Mouse (Mus musculus) thymus, adult 2 months (tissue): ENCODE data around the gene Pigq. TPM values are rescaled to one million over a fixed set of nuclear protein-coding genes. Genes with fewer than 3 reads are reported as not detected.

Experiments used
- DNase-seq: peaks from one replicate; pipeline ENCODE4 v3.0.0; 2021
- H3K27ac ChIP-seq: fragments of 200-500 bp; 2 replicates; pipeline ENCODE4 v1.5.1; 2012; ENCODE audit warnings: low read length, control low read depth; ENCODE audit not compliant: control insufficient read depth, insufficient read depth
- H3K27me3 ChIP-seq: fragments of 200-500 bp; 2 replicates; pipeline ENCODE4 v1.6.1; 2012; ENCODE audit warnings: mild to moderate bottlenecking, low read length, moderate library complexity, mixed read lengths; ENCODE audit not compliant: control insufficient read depth, insufficient read depth
- H3K36me3 ChIP-seq: fragments of 200-500 bp; 2 replicates; pipeline ENCODE4 v1.6.1; 2012; ENCODE audit warnings: mild to moderate bottlenecking, low read length, moderate library complexity; ENCODE audit not compliant: control insufficient read depth, insufficient read depth
- H3K4me1 ChIP-seq: fragments of 200-500 bp; replicated peaks from 2 replicates; pipeline ENCODE4 v1.6.1; 2012; ENCODE audit warnings: low read length; ENCODE audit not compliant: control insufficient read depth, insufficient read depth
- H3K4me3 ChIP-seq: fragments of 200-500 bp; 2 replicates; pipeline ENCODE4 v1.5.1; 2012; ENCODE audit warnings: mild to moderate bottlenecking, low read length, control low read depth, moderate library complexity; ENCODE audit not compliant: control insufficient read depth, insufficient read depth
- CTCF ChIP-seq: fragments of 200-500 bp; IDR thresholded peaks from 2 replicates; pipeline ENCODE4 v1.5.1; 2012; ENCODE audit warnings: mild to moderate bottlenecking, control low read depth, low read length, moderate library complexity, borderline replicate concordance; ENCODE audit not compliant: control insufficient read depth, poor library complexity, insufficient read depth; ENCODE audit errors: extremely low read depth
- POLR2A ChIP-seq: fragments of 200-500 bp; IDR thresholded peaks from 2 replicates; pipeline ENCODE4 v1.6.1; 2012; ENCODE audit warnings: mild to moderate bottlenecking, low read length, control low read depth, moderate library complexity; ENCODE audit not compliant: control insufficient read depth, poor library complexity, insufficient read depth; ENCODE audit errors: extremely low read depth
- WGBS: fragments of 180-500 bp; shearing (Covaris S2); methylation state at CpG from one replicate; pipeline ENCODE4 v1.1.7; 2018; 5-methylcytosine and 5-hydroxymethylcytosine counted together
- polyA plus RNA-seq: library from polyadenylated mRNA; depleted of rRNA; stranded (reverse); fragments of >200 nt; gene quantifications from 2 replicates; pipeline ENCODE4 v1.2.3, GENCODE M21; 2012

Gene Pigq
- polyA plus RNA-seq, 1 experiment = 133 TPM

DNA sequence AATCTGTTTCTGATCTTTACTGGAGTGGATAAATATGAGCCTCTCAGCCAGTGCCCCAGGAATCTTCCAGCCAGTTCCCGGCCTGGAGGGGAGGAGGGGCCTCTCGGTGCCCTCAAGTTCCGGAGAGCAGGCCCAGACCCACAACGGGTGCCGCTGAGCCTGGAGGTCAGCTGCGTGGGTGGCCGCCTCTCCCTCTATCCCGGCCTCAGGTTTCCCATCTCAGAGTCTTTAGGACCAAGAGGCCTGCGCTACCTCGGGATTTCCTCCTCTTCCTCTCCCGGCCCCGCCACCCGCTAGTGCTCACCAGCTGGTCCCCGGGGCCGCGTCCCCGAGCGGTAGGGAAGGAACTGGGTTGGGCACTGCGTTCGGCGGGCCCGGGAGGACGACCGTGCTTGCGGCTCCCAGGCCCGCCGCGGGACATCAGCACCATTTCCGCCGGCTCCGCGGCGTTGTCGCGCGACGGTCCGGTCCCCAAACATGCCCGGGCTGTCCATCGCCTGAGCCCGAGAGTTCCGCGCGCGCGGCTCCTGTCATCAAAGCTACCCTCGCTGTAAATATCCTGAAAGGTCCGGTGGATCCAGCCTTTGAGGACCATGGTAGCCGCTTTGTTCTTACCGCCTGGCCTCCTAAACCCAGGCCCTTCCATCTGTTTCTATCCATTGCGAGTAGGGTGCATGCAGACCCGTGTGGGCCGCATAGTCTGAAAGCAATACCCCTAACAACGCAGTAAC lies 3.1 kb downstream of the Pigq start:
- DNase-seq = peak; percentile 66
- 0 out of 2 replicates have a peak, but pooled peaks cover 4% of the 10 kb centered on the region for H3K36me3 ChIP-seq
- 4% methylated on average over 54 of the region's 54 CpGs for WGBS
- TF ChIP-seq POLR2A (peak; percentile 61), CTCF (no peak)
- no peaks in the 10 kb centered on the region for H3K27me3 ChIP-seq
- peaks cover 7% of the 10 kb centered on the region for H3K4me1 ChIP-seq
- H3K4me3 ChIP-seq = peak overlapping the region; percentile 72
- no peak overlapping the region for H3K27ac ChIP-seq

DNA sequence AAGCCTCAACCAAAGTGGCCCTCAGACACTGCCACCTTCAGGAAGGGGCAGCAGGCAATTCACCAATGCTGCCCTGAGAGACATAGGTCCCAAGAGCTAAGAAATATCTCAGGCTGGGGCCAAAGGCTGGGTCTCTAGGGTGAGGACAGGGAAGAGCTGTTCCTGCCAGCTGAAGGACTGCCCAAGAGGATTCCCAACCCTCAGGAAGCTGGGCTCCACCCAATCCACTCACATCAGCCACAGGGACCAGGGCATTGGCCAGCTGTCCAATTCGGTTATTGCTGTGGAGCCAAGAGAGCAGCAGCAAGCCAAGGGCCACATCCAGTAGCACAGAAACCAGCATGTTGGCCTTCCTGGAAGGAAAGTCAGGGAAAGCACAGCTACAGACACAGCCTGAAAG lies 10.2 kb downstream of the Pigq start:
- Histone ChIP-seq H3K27me3 (no peaks in the 10 kb centered on the region), H3K4me3 (no peak overlapping the region), H3K27ac (no peak overlapping the region), H3K36me3 (peaks cover 24% of the 10 kb centered on the region), H3K4me1 (no peaks in the 10 kb centered on the region)
- TF ChIP-seq POLR2A = no peak
- TF ChIP-seq CTCF = no peak
- WGBS = 93% methylated on average over 1 of the region's 1 CpGs
- DNase-seq = no peak

DNA sequence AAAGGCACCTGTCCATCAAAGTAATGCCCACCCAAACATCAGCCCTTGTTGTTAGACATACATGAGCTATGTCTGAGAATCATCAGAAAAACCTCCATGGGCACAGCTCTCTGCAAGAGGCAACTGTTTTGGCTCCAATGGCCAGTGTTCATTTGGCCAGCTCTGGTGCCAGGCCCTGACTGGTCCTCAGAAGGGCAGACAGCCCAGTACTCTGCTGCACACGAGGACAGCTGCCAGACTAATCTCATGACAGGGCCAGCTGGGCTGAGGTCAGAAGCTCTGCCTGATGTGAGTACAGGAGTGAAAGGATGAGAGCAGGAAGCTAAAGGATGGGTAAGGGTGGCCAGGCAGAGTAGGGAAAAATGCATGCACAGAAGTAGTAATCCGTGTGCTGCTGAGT lies 19.4 kb downstream of the Pigq start:
- TF ChIP-seq POLR2A (no peak), CTCF (no peak)
- WGBS = 91% methylated on average over 2 of the region's 2 CpGs
- no peaks in the 10 kb centered on the region for H3K4me1 ChIP-seq
- no peak for DNase-seq
- peaks cover 8% of the 10 kb centered on the region for H3K36me3 ChIP-seq
- no peak overlapping the region for H3K27ac ChIP-seq
- no peak overlapping the region for H3K4me3 ChIP-seq
- no peaks in the 10 kb centered on the region for H3K27me3 ChIP-seq

DNA sequence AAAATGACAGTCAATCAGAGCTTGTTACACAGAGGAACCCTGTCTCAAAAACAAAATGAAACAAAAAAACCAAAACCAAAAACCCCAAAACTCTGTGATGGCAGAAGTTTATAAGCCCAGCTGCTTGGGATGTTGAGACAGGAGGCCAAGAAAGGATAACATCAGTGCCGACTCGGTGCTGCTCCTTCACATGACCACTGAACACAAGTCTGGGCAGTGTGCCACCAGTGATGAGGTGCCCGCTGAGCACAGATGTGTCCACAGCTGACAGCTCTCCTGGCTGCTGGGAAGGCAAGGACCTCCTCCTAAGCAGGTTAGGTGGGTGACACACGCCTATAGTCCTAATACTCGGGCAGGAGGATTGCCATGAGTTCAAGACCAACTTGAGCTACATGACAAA lies 22.6 kb downstream of the Pigq start:
- TF ChIP-seq CTCF (no peak), POLR2A (no peak)
- Histone ChIP-seq H3K27ac (no peak overlapping the region), H3K4me1 (peaks cover 12% of the 10 kb centered on the region), H3K4me3 (no peak overlapping the region), H3K36me3 (no peaks in the 10 kb centered on the region), H3K27me3 (no peaks in the 10 kb centered on the region)
- 70% methylated on average over 5 of the region's 5 CpGs for WGBS
- no peak for DNase-seq

DNA sequence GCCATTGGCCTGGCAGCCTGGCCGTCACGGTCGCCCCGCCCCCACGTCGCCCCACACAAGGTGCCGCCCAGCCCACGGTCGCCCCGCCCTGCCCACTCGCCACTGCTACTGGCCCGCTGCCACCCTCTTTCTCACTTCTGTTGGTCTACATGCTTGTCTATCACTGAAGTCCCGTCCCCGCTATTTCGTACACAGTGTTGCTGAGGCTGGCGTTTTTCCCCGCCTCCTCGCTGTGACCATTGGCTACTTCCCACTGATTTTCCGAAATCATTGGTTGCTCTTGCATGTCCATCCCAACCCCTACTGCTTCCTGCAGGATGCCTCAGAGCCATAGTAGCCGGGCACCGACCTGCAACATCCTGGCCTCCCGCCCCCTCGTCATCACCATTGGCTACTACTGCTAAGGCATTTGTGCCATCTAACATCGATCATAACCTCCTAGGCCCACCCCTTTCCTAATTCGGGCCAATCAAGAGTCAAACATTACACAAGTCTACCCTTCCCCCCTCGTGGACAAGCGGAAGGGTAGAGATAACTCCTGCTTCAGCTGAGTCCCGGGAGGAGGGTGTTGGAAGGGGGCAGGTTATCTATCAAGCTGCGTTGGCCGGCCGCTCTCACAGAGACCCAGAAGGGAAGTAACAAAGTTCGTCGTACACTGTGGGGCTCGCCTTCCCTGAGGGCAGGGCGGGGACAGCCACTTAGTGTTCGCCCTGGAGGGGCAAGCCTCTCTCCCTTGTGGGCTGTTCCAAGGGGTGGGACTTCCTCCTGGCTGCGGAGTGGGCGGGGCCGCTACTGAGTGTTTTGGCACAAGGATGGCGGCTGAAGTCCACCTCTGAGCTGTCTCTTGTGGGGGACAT lies 24.7 kb downstream of the Pigq start:
- Histone ChIP-seq H3K4me3 (peak overlapping the region; percentile 82), H3K36me3 (no peaks in the 10 kb centered on the region), H3K27me3 (no peaks in the 10 kb centered on the region), H3K27ac (peak overlapping the region; percentile 83), H3K4me1 (peaks cover 12% of the 10 kb centered on the region)
- TF ChIP-seq CTCF (0 out of 2 replicates have a peak, but pooled peaks have one; percentile 40), POLR2A (peak; percentile 58)
- under 1% methylated on average over 37 of the region's 40 CpGs for WGBS
- DNase-seq = peak; percentile 99

DNA sequence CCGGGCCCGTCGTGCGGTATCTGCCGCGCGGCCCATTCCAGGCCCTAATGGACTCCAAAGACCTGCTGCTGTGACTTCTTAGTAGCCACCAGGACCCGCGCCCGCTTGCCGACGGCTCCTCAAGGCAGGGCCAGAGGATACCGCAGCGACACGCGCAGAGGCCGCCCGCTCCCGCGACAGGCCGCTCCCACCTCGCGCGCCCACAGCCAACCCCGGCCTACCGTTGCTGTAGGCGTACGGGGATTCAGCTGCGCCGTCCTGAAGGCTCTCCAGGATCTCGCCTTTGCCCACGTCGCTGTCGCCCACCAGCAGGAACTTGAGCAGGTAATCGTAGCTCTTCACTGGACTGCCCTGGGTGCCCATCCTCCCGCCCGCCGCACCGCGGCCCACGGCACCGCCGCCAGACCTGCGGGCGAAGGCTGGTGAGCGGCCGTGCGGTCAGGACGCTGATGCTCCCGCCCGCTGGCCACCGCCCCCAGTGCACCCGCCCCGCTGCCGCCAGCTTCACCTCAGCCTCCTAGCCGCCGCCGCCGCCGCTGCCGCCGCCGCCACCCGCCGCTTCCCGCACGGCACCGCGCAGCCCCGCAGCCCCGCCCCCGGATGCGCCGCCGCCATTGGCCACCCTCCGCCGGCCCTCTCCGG lies 25.5 kb downstream of the Pigq start, which contains the start of gene Rab40c:
Gene Rab40c (minus strand): TSS at position 584 of the 642 bp plus-strand sequence.
- Histone ChIP-seq H3K27me3 (no peaks in the 10 kb centered on the region), H3K4me3 (peak within 1 kb of the TSS; percentile 95), H3K27ac (peak within 1 kb of the TSS; percentile 83), H3K4me1 (peaks cover 12% of the 10 kb centered on the region), H3K36me3 (no peaks in the 10 kb centered on the region)
- TF ChIP-seq POLR2A (no peak), CTCF (no peak)
- no peak for DNase-seq
- under 1% methylated on average over 74 of the region's 78 CpGs for WGBS
